Mouse (Mus musculus): ENCODE results near the gene Zfy2.

Gene Zfy2

DNA sequence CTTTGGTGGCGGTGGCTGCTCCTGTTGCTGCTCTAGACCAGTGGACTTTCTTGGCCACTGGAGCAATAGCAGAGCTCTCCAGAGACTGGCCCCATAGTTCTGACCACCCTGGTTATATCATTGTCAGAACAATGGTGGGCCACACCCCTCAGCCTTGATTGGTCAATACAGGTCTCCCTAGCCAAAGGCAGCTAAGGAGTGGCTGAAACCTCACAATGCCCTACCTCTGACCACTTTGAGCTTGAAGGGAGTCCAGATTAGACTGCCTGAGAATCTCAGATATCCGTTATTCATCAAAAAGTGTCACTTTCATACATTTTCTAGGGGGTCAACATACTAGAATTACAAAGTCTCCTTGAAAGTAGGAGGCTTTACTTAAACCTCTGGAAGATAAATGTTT is at the start of gene Zfy2:
Gene Zfy2 (minus strand): TSS at position 101 of the 400 bp plus-strand sequence.
- DNase-seq: no peak

Measured in thymus, postnatal 14 days (tissue).